In genomic region chr5:149159021-149159420, GRCm38 (mm10) we compare ENCODE assay signal across 32 mouse cellular contexts. TPM values are rescaled to one million over a fixed set of nuclear protein-coding genes. Genes with fewer than 3 reads are reported as not detected.
DNase-seq lines count a peak whose midpoint lies in the region; ATAC-seq lines count a peak whose summit lies in the region.
"Had no signal": no experiment of that assay in that cellular context is flagged by ENCODE, and none has a peak within 500 bp of the region (broad histone marks: within the 10 kb centered on the region; RNA-seq: fewer than 3 reads in every experiment).

No protein-coding gene starts in this region.

- no peaks in the 10 kb centered on the region for H3K27me3 ChIP-seq in heart, embryonic 10.5 days (ENCODE audit: insufficient read depth, poor library complexity, severe bottlenecking)
- H3K27me3 ChIP-seq in heart, embryonic 11.5 days (ENCODE audit: control insufficient read depth, insufficient read depth, low read length): no peaks in the 10 kb centered on the region
- no peaks in the 10 kb centered on the region for H3K27me3 ChIP-seq in kidney, embryonic 16.5 days (ENCODE audit: insufficient read depth, low read length)
- H3K27me3 ChIP-seq: CH12.LX; embryonic facial prominence, embryonic 13.5 days; forebrain, embryonic 15.5 days; hindbrain, embryonic 15.5 days; limb, embryonic 13.5 days; liver, embryonic 12.5 days; midbrain, embryonic 13.5 days; neural tube, embryonic 13.5 days had no signal

- 77% methylated on average over 6 of the region's 6 CpGs for WGBS in heart, embryonic 10.5 days
- WGBS in heart, embryonic 11.5 days (ENCODE audit: insufficient replicate concordance): 70% methylated on average over 6 of the region's 6 CpGs
- 81% methylated on average over 6 of the region's 6 CpGs for WGBS in kidney, embryonic 16.5 days

- no peak overlapping the region for H3K9ac ChIP-seq in heart, embryonic 11.5 days (ENCODE audit: low read depth, low read length)
- no peak overlapping the region for H3K9ac ChIP-seq in kidney, embryonic 16.5 days (replicated peaks; ENCODE audit: low read length)
- H3K9ac ChIP-seq: embryonic facial prominence, embryonic 13.5 days; forebrain, embryonic 15.5 days; hindbrain, embryonic 15.5 days; limb, embryonic 13.5 days; liver, embryonic 12.5 days; midbrain, embryonic 13.5 days; neural tube, embryonic 13.5 days had no signal

- DNase-seq in adrenal gland, adult 2 months: peak; percentile 23
- DNase-seq in adrenal gland, adult 18-20 months (ENCODE audit: low spot score in 2 of 2): no peak
- DNase-seq in heart, adult 11 months: peak; percentile 95
- no peak for DNase-seq in heart, postnatal 4 days
- DNase-seq in heart, embryonic 10.5 days (ENCODE audit: low spot score): peak; percentile 68
- peak; percentile 84 for DNase-seq in kidney, adult 9 months
- DNase-seq: adrenal gland, postnatal 25 days; cerebellum, adult 18-20 months; cerebellum, postnatal 10 days; gastrocnemius, postnatal 10 days; lung, adult 2 months; lung, postnatal 10 days; right cerebral cortex, postnatal 4 days; thymus, adult 18-20 months; thymus, postnatal 25 days had no signal

- H3K4me3 ChIP-seq in heart, embryonic 10.5 days: no peak overlapping the region
- no peak overlapping the region for H3K4me3 ChIP-seq in heart, embryonic 11.5 days (ENCODE audit: low read depth, low read length)
- no peak overlapping the region for H3K4me3 ChIP-seq in kidney, embryonic 16.5 days (ENCODE audit: low read length)
- H3K4me3 ChIP-seq: embryonic facial prominence, embryonic 13.5 days; forebrain, embryonic 10.5 days; forebrain, embryonic 15.5 days; hindbrain, embryonic 10.5 days; hindbrain, embryonic 15.5 days; limb, embryonic 13.5 days; liver, embryonic 12.5 days; midbrain, embryonic 13.5 days; neural tube, embryonic 13.5 days had no signal

- H3K4me1 ChIP-seq in heart, embryonic 10.5 days: no peaks in the 10 kb centered on the region
- no peaks in the 10 kb centered on the region for H3K4me1 ChIP-seq in heart, embryonic 11.5 days (ENCODE audit: control insufficient read depth, insufficient read depth, low read length)
- H3K4me1 ChIP-seq in kidney, embryonic 16.5 days (ENCODE audit: insufficient read depth, low read length): no peaks in the 10 kb centered on the region
- H3K4me1 ChIP-seq: embryonic facial prominence, embryonic 13.5 days; forebrain, embryonic 15.5 days; hindbrain, embryonic 10.5 days; hindbrain, embryonic 15.5 days; limb, embryonic 13.5 days; liver, embryonic 12.5 days; midbrain, embryonic 13.5 days; neural tube, embryonic 13.5 days had no signal

- ATAC-seq in heart, embryonic 11.5 days (replicated peaks; ENCODE audit: insufficient number of reproducible peaks, low FRiP score, low TSS enrichment): no peak
- no peak for ATAC-seq in kidney, embryonic 16.5 days (ENCODE audit: low FRiP score, low TSS enrichment)
- ATAC-seq: activated CD4-positive, CD25-positive, alpha-beta regulatory T cell, adult 4 months; forebrain, embryonic 15.5 days; inflammation-experienced regulatory T-cells, adult 6 months; liver, embryonic 12.5 days; midbrain, embryonic 13.5 days had no signal

- H3K9me3 ChIP-seq in heart, embryonic 10.5 days: no peaks in the 10 kb centered on the region
- no peaks in the 10 kb centered on the region for H3K9me3 ChIP-seq in heart, embryonic 11.5 days (replicated peaks; ENCODE audit: control insufficient read depth, low read length)
- H3K9me3 ChIP-seq in kidney, embryonic 16.5 days (ENCODE audit: low read length): no peaks in the 10 kb centered on the region
- H3K9me3 ChIP-seq: embryonic facial prominence, embryonic 13.5 days; forebrain, embryonic 10.5 days; forebrain, embryonic 15.5 days; hindbrain, embryonic 10.5 days; hindbrain, embryonic 15.5 days; limb, embryonic 13.5 days; liver, embryonic 12.5 days; midbrain, embryonic 13.5 days; neural tube, embryonic 13.5 days had no signal

- H3K4me2 ChIP-seq in heart, embryonic 11.5 days: no peak overlapping the region
- H3K4me2 ChIP-seq in kidney, embryonic 16.5 days (replicated peaks; ENCODE audit: low read depth, low read length): no peak overlapping the region
- H3K4me2 ChIP-seq: embryonic facial prominence, embryonic 13.5 days; forebrain, embryonic 15.5 days; hindbrain, embryonic 15.5 days; limb, embryonic 13.5 days; liver, embryonic 12.5 days; midbrain, embryonic 13.5 days; neural tube, embryonic 13.5 days had no signal

- no peak overlapping the region for H3K27ac ChIP-seq in heart, embryonic 10.5 days
- H3K27ac ChIP-seq in heart, embryonic 11.5 days (ENCODE audit: low read depth, low read length): no peak overlapping the region
- H3K27ac ChIP-seq in kidney, embryonic 16.5 days (ENCODE audit: low read length): no peak overlapping the region
- H3K27ac ChIP-seq: embryonic facial prominence, embryonic 13.5 days; forebrain, embryonic 10.5 days; forebrain, embryonic 15.5 days; hindbrain, embryonic 10.5 days; hindbrain, embryonic 15.5 days; kidney, postnatal 0 days; limb, embryonic 13.5 days; liver, embryonic 12.5 days; macrophage; midbrain, embryonic 13.5 days; neural tube, embryonic 13.5 days; stomach, postnatal 0 days had no signal

- no peaks in the 10 kb centered on the region for H3K36me3 ChIP-seq in heart, embryonic 10.5 days
- no peaks in the 10 kb centered on the region for H3K36me3 ChIP-seq in heart, embryonic 11.5 days (ENCODE audit: control insufficient read depth, insufficient read depth, low read length)
- H3K36me3 ChIP-seq in kidney, embryonic 16.5 days (ENCODE audit: insufficient read depth, low read length): no peaks in the 10 kb centered on the region
- H3K36me3 ChIP-seq: embryonic facial prominence, embryonic 13.5 days; forebrain, embryonic 10.5 days; forebrain, embryonic 15.5 days; hindbrain, embryonic 10.5 days; hindbrain, embryonic 15.5 days; limb, embryonic 13.5 days; liver, embryonic 12.5 days; midbrain, embryonic 13.5 days; neural tube, embryonic 13.5 days had no signal

RNA-seq across cellular contexts. Expression of gene Uspl1, which starts 25.1 kb away (rescaled TPM):
- 10 to 100 TPM; 28.5 to 40.7 TPM for total RNA-seq in adrenal gland, adult 2 months (2021)
- polyA plus RNA-seq in adrenal gland, adult 2 months (2012; rRNA removed): 3.2 and 4.2 TPM in 2 replicates
- 10 to 100 TPM; 42.6 to 44.0 TPM for total RNA-seq in adrenal gland, adult 18-20 months (2021)
- total RNA-seq in heart, postnatal 4 days (2021): 10 to 100 TPM; 24.6 to 25.1 TPM
- polyA plus RNA-seq in heart, embryonic 10.5 days (2016; fragmentation: Nextera tagmentation; extraction: Ambion mirVana): 45.9 and 53.7 TPM in 2 replicates
- polyA plus RNA-seq in heart, embryonic 11.5 days (2014; fragmentation: Nextera tagmentation; extraction: Ambion mirVana): 40.3 and 42.8 TPM in 2 replicates
- 41.1 and 45.2 TPM in 2 replicates for polyA plus RNA-seq in kidney, embryonic 16.5 days (2015; fragmentation: Nextera tagmentation; extraction: Ambion mirVana)

RNA-seq across cellular contexts. Expression of gene Hmgb1, which starts 25.3 kb away (rescaled TPM):
- 100 to 1,000 TPM; 128 to 135 TPM for total RNA-seq in adrenal gland, adult 2 months (2021)
- polyA plus RNA-seq in adrenal gland, adult 2 months (2012; rRNA removed): 5.1 and 7.5 TPM in 2 replicates
- total RNA-seq in adrenal gland, adult 18-20 months (2021): 100 to 1,000 TPM; 113 to 157 TPM
- total RNA-seq in heart, postnatal 4 days (2021): 100 to 1,000 TPM; 236 to 264 TPM
- 757 and 1,068 TPM in 2 replicates for polyA plus RNA-seq in heart, embryonic 10.5 days (2016; fragmentation: Nextera tagmentation; extraction: Ambion mirVana)
- polyA plus RNA-seq in heart, embryonic 11.5 days (2014; fragmentation: Nextera tagmentation; extraction: Ambion mirVana): 871 and 1,031 TPM in 2 replicates
- polyA plus RNA-seq in kidney, embryonic 16.5 days (2015; fragmentation: Nextera tagmentation; extraction: Ambion mirVana): 1,366 and 1,384 TPM in 2 replicates

Comparison
In these comparisons a context has a peak if more than half of its experiments do, and no peak if none do; other contexts are left out.
1. DNase-seq: peak in adrenal gland, adult 2 months (single experiment), heart, adult 11 months (single experiment), heart, embryonic 10.5 days (single experiment) and kidney, adult 9 months (single experiment); none in adrenal gland, adult 18-20 months (0 of 2) and heart, postnatal 4 days (single experiment).
2. RNA of gene Hmgb1, which starts 25.3 kb away (polyA plus RNA-seq): 1,366 to 1,384 TPM in kidney, embryonic 16.5 days, 757 to 1,068 TPM in heart, embryonic 10.5 days and 871 to 1,031 TPM in heart, embryonic 11.5 days; 5.1 to 7.5 TPM in adrenal gland, adult 2 months; every median in the first group is over 10 times any median in the second.